Mouse (Mus musculus): ENCODE measurements around the gene Mtmr6. TPM values are rescaled to one million over a fixed set of nuclear protein-coding genes. Genes with fewer than 3 reads are reported as not detected.

Mtmr6 gene
- total and polyA plus RNA-seq, 2 experiments from 2014 or later: 21.8 to 29.0 TPM

DNA sequence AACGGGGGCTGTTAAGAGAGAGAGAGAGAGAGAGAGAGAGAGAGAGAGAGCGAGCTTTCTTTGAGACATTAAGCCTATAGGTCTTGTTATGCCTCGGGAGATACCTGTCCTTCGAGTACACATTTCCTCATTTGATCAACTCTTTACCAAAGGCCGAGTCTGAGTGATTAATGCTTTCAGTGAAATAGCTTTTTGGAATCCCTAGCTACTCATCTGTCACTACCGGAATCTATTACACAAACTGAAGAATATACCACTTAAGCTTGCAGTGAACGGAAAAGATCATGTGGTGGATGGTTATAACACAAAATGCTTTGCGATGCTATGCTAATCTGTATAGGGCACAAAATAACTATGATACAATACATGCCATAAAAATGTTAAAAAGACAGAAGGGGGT, 14.7 kb upstream of the Mtmr6 start:
- 6% methylated on average over 8 of the region's 8 CpGs for WGBS
- Histone ChIP-seq H3K27ac (ENCODE audit: low read depth) (no peak overlapping the region), H3K4me2 (ENCODE audit: low read depth, low read length) (peak overlapping the region; percentile 67), H3K9ac (replicated peaks; ENCODE audit: low read depth, low read length) (peak overlapping the region; percentile 82), H3K9me3 (replicated peaks; ENCODE audit: control insufficient read depth, low read length) (no peaks in the 10 kb centered on the region), H3K27me3 (ENCODE audit: control insufficient read depth, insufficient read depth, low read length) (no peaks in the 10 kb centered on the region), H3K4me1 (ENCODE audit: control insufficient read depth, insufficient read depth) (peaks cover 10% of the 10 kb centered on the region), H3K36me3 (replicated peaks; ENCODE audit: control insufficient read depth, insufficient read depth, low read length) (peaks cover 6% of the 10 kb centered on the region; the same call in 1 of the 2 replicates), H3K4me3 (ENCODE audit: low read depth, low read length) (peak overlapping the region; percentile 81)
- TF ChIP-seq EP300 (IDR thresholded peaks at IDR 0.05; ENCODE audit: low read depth) (no peak), CTCF (IDR thresholded peaks at IDR 0.05; ENCODE audit: low read depth) (no peak)
- no peak for DNase-seq (ENCODE audit: low spot score)
- no peak for ATAC-seq (ENCODE audit: insufficient read depth, low read depth)

DNA sequence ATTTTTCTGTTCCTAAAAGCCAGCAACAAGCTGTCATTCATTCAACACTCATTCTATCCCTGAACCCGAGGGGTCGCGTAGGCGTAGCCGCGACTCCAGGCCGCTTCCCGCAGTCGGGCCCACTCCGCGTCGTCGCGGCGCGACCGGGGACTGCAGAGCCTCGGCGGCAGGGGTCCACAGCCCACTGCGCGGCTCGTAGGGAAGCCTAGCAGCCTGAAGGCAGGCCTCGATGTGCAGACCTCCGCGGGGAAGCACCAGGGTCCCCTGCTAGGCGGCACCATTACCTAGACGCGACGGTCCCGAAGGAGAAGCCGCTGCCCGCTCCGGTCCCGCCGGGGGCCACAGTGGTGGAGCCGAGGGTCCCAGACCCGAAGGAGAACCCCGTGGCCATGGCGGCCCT, 14.1 kb upstream of the Mtmr6 start:
- WGBS: 0% methylated on average over 39 of the region's 39 CpGs
- no peak for TF ChIP-seq CTCF (IDR thresholded peaks at IDR 0.05; ENCODE audit: low read depth)
- no peak for TF ChIP-seq EP300 (IDR thresholded peaks at IDR 0.05; ENCODE audit: low read depth)
- Histone ChIP-seq H3K27ac (ENCODE audit: low read depth) (peak overlapping the region; percentile 83), H3K9me3 (replicated peaks; ENCODE audit: control insufficient read depth, low read length) (no peaks in the 10 kb centered on the region), H3K4me2 (ENCODE audit: low read depth, low read length) (peak overlapping the region; percentile 67), H3K9ac (replicated peaks; ENCODE audit: low read depth, low read length) (peak overlapping the region; percentile 82), H3K27me3 (ENCODE audit: control insufficient read depth, insufficient read depth, low read length) (no peaks in the 10 kb centered on the region), H3K36me3 (replicated peaks; ENCODE audit: control insufficient read depth, insufficient read depth, low read length) (0 out of 2 replicates have a peak, but pooled peaks cover 2% of the 10 kb centered on the region), H3K4me1 (ENCODE audit: control insufficient read depth, insufficient read depth) (peaks cover 10% of the 10 kb centered on the region), H3K4me3 (ENCODE audit: low read depth, low read length) (peak overlapping the region; percentile 81)
- DNase-seq (ENCODE audit: low spot score) (peak; percentile 9), ATAC-seq (ENCODE audit: insufficient read depth, low read depth) (peak; percentile 60)

DNA sequence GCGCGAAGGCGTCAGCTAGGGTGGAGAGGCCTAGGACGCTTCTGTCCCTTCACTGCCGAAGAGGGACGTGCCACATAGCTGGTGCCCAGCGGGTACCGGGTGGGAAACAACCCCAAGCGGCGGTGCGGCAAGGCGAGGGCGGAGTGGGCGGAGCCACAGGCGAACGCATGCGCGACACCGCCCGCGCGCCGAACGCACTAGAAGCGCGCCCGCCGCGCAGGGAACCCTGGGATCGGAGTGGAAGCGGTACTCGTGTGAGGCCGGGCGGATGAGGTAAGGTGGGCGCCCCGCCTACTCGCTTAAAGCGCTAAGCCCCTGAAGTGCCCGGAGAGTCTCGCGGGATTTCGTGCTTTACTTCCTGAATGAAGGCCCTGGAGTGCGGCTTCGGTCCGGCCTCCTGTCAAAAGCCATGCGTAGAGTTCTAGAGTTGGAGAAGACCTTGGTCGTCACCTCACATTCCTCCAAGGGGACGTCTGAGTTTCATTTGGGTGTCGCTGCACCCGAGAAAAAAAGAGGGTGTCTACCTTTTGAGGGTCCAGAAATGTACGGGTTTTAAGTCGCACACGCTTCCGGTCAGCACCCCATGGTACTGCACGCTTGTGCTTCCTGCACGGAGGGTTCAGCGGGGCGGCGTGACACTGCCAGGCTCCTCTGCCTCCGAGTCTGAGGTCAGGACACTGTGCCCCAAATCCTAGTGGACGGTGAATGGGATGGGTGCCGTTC, 13.6 kb upstream of the Mtmr6 start, which contains the start of the genes Nupl1 and Gm49336:
TSS of gene Nupl1 (minus strand) at position 151 of the 723 bp plus-strand sequence.
TSS of gene Gm49336 (minus strand) at position 227 of the 723 bp plus-strand sequence.
- peak; percentile 100 for ATAC-seq (ENCODE audit: insufficient read depth, low read depth)
- peak within 1 kb of the TSS; percentile 81 for H3K4me3 ChIP-seq (ENCODE audit: low read depth, low read length)
- H3K4me2 ChIP-seq (ENCODE audit: low read depth, low read length): peak within 1 kb of the TSS; percentile 88
- peaks cover 10% of the 10 kb centered on the region for H3K4me1 ChIP-seq (ENCODE audit: control insufficient read depth, insufficient read depth)
- H3K27me3 ChIP-seq (ENCODE audit: control insufficient read depth, insufficient read depth, low read length): no peaks in the 10 kb centered on the region
- no peaks in the 10 kb centered on the region for H3K36me3 ChIP-seq (replicated peaks; ENCODE audit: control insufficient read depth, insufficient read depth, low read length)
- H3K9me3 ChIP-seq (replicated peaks; ENCODE audit: control insufficient read depth, low read length): no peaks in the 10 kb centered on the region
- peak; percentile 100 for DNase-seq (ENCODE audit: low spot score)
- peak within 1 kb of the TSS; percentile 91 for H3K27ac ChIP-seq (ENCODE audit: low read depth)
- peak within 1 kb of the TSS; percentile 82 for H3K9ac ChIP-seq (replicated peaks; ENCODE audit: low read depth, low read length)
- TF ChIP-seq CTCF (IDR thresholded peaks at IDR 0.05; ENCODE audit: low read depth) (no peak), EP300 (IDR thresholded peaks at IDR 0.05; ENCODE audit: low read depth) (peak; percentile 93)
- WGBS: under 1% methylated on average over 62 of the region's 62 CpGs

DNA sequence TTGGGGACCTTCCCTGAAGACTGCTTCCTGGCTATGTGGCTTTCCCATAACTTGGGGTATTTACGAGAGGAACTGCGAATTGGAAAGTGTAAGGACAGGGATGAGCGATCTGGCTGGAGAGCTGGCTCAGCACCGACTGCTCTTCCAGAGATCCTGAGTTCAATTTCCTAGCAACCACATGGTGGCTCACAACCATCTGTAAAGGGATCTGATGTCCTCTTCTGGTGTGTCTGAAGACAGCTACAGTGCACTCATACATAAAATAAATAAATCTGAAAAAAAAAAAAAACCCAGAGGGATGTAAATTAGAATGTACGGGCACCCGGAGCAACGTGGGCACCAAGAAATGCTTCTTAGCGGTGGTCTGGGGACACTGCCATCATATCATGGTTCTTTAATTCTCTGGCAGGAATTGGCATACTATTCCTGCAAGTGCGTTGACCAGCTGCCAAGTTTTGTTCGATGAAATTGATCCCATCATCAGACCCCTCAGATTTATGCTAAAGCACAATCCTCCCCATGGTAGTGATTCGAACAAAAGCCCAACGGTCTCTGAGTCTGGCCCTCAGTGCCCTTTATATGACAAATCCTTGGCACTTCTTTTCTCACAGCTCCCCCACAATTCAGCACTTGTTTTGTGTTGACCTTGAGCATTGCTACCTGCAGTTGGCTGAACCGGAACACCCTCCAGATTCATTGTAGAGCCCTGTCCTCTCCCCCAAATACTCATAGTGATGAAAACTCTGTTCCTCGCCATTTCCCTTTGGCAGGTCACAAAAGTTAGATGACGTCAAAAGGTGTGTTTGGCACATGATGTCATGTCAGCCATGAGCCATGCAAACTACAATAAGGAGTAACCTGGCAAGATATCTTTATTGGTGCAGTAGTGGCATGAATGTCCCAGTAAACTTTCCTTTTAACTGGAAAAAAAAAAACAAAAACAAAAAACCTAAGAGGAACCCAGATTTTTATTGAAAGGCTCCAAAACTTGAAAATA, 12.7 kb upstream of the Mtmr6 start:
- ATAC-seq (ENCODE audit: insufficient read depth, low read depth) (no peak), DNase-seq (ENCODE audit: low spot score) (no peak)
- peak overlapping the region; percentile 91 for H3K27ac ChIP-seq (ENCODE audit: low read depth)
- TF ChIP-seq CTCF (IDR thresholded peaks at IDR 0.05; ENCODE audit: low read depth) (no peak), EP300 (IDR thresholded peaks at IDR 0.05; ENCODE audit: low read depth) (no peak)
- H3K27me3 ChIP-seq (ENCODE audit: control insufficient read depth, insufficient read depth, low read length): no peaks in the 10 kb centered on the region
- WGBS: 18% methylated on average over 15 of the region's 15 CpGs
- peak overlapping the region; percentile 82 for H3K9ac ChIP-seq (replicated peaks; ENCODE audit: low read depth, low read length)
- H3K4me2 ChIP-seq (ENCODE audit: low read depth, low read length): peak overlapping the region; percentile 88
- no peaks in the 10 kb centered on the region for H3K36me3 ChIP-seq (replicated peaks; ENCODE audit: control insufficient read depth, insufficient read depth, low read length)
- no peaks in the 10 kb centered on the region for H3K9me3 ChIP-seq (replicated peaks; ENCODE audit: control insufficient read depth, low read length)
- H3K4me3 ChIP-seq (ENCODE audit: low read depth, low read length): peak overlapping the region; percentile 81
- peaks cover 10% of the 10 kb centered on the region for H3K4me1 ChIP-seq (ENCODE audit: control insufficient read depth, insufficient read depth)

DNA sequence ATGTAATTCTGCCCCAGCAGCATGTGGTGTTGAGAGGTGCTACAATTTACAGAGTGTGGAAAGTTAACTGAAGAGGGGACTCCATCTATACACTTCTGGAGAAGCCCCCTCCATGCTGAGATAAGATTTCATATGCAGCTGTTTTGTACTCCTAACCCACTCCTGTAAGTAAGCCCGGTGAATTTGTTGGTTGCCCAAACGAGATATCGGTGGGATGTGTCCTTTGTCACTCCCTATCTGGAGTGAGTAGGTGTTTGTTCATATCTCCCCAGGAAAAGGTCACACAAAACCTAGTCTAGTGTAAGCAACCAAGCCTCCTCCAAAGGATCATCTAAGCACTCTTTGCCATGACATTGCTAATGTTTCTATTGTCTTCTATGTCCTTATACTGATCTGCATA, 11.6 kb upstream of the Mtmr6 start:
- H3K4me1 ChIP-seq (ENCODE audit: control insufficient read depth, insufficient read depth): peaks cover 10% of the 10 kb centered on the region
- no peaks in the 10 kb centered on the region for H3K9me3 ChIP-seq (replicated peaks; ENCODE audit: control insufficient read depth, low read length)
- no peak overlapping the region for H3K4me3 ChIP-seq (ENCODE audit: low read depth, low read length)
- no peak overlapping the region for H3K27ac ChIP-seq (ENCODE audit: low read depth)
- ATAC-seq (ENCODE audit: insufficient read depth, low read depth): no peak
- no peak overlapping the region for H3K4me2 ChIP-seq (ENCODE audit: low read depth, low read length)
- H3K9ac ChIP-seq (replicated peaks; ENCODE audit: low read depth, low read length): no peak overlapping the region
- DNase-seq (ENCODE audit: low spot score): no peak
- no peaks in the 10 kb centered on the region for H3K36me3 ChIP-seq (replicated peaks; ENCODE audit: control insufficient read depth, insufficient read depth, low read length)
- TF ChIP-seq CTCF (IDR thresholded peaks at IDR 0.05; ENCODE audit: low read depth): no peak
- no peak for TF ChIP-seq EP300 (IDR thresholded peaks at IDR 0.05; ENCODE audit: low read depth)
- no peaks in the 10 kb centered on the region for H3K27me3 ChIP-seq (ENCODE audit: control insufficient read depth, insufficient read depth, low read length)
- 65% methylated on average over 3 of the region's 3 CpGs for WGBS
